Mouse (Mus musculus) lung, postnatal 0 days (tissue): Measurements from ENCODE around the gene Col6a3.

Source experiments
- CTCF ChIP-seq: IDR thresholded peaks from 2 replicates; pipeline ENCODE4 v1.5.1; 2016; ENCODE audit warnings: antibody characterized with exemption, mild to moderate bottlenecking
- EP300 ChIP-seq: IDR thresholded peaks from 2 replicates; pipeline ENCODE4 v1.6.1; 2016; ENCODE audit warnings: antibody characterized with exemption, mild to moderate bottlenecking, control low read depth

GRCm38 (mm10) chr1:90751221-90751620, 92.5 kb downstream of the Col6a3 start:
- no peak for TF ChIP-seq CTCF
- no peak for TF ChIP-seq EP300
